Mouse (Mus musculus) kidney, adult 2 months (tissue): Measurements from ENCODE around the gene Slc26a3.
"Not testable (repeated sequence)": the region's sequence is repeated elsewhere in the genome, so short reads cannot be mapped to it uniquely, and the experiment has no call there.

Source experiments
- CTCF ChIP-seq: fragments of 200-500 bp; conservative IDR thresholded peaks from 2 replicates; pipeline ENCODE4 v1.5.1; 2011; ENCODE audit warnings: low read depth, mild to moderate bottlenecking, control low read depth, low read length, moderate library complexity, mixed read lengths; ENCODE audit not compliant: insufficient read depth, insufficient read length
- POLR2A ChIP-seq: fragments of 200-500 bp; IDR thresholded peaks from one replicate; pipeline ENCODE4 v1.6.1; 2011; ENCODE audit warnings: low read depth, low read length, control low read depth

DNA sequence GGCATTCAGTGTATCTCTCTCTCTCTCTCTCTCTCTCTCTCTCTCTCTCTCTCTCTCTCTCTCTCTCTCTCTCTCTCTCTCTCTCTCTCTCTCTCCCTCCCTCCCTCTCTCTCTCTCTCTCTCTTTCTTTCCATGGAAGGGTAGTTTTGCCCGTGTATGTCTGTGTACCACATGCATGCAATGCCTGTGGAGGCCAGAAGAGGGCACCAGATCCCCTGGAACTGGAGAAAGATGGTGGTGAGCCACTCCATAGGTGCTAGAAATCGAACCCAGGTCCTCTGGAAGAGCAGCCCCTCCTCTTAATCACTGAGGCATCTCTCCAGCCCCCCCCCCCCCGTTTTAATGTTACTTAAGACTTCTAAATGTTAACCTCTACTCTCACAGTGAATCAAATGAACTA lies 69.6 kb downstream of the Slc26a3 start:
- peak; percentile 53 for TF ChIP-seq CTCF
- TF ChIP-seq POLR2A: not testable (repeated sequence)
